Mouse (Mus musculus) forebrain, embryonic 14.5 days (tissue): ENCODE data around the gene Ampd1. TPM values are rescaled to one million over a fixed set of nuclear protein-coding genes. Genes with fewer than 3 reads are reported as not detected.

ENCODE experiments used
- ATAC-seq: fragments of 200-750 bp; cut with Nextera tagmentation; 2 replicates; pipeline ENCODE4 v1.8.0; 2017; ENCODE audit warnings: mild to moderate bottlenecking, moderate library complexity
- DNase-seq: peaks from one replicate; pipeline ENCODE4 v3.0.0-alpha.2; 2015; ENCODE audit warnings: low spot score
- H3K27ac ChIP-seq: fragments of 300-500 bp; sonication (generic); 2 replicates; pipeline ENCODE4 v1.5.1; 2014; ENCODE audit warnings: low read depth, mild to moderate bottlenecking, control low read depth, low read length, moderate library complexity
- H3K27me3 ChIP-seq: fragments of 300-500 bp; sonication (generic); replicated peaks from 2 replicates; pipeline ENCODE4 v1.6.1; 2014; ENCODE audit warnings: low read length, control low read depth, mixed read lengths; ENCODE audit not compliant: control insufficient read depth, insufficient read depth
- H3K36me3 ChIP-seq: fragments of 300-500 bp; sonication (generic); 2 replicates; pipeline ENCODE4 v1.6.1; 2014; ENCODE audit warnings: low read length, control low read depth; ENCODE audit not compliant: control insufficient read depth, insufficient read depth
- H3K4me1 ChIP-seq: fragments of 300-500 bp; sonication (generic); 2 replicates; pipeline ENCODE4 v1.6.1; 2014; ENCODE audit warnings: antibody characterized with exemption, low read length, control low read depth; ENCODE audit not compliant: control insufficient read depth, insufficient read depth
- H3K4me2 ChIP-seq: fragments of 300-500 bp; sonication (generic); 2 replicates; pipeline ENCODE4 v1.6.1; 2014; ENCODE audit warnings: mild to moderate bottlenecking, control low read depth, low read length
- H3K4me3 ChIP-seq: fragments of 300-500 bp; sonication (generic); 2 replicates; pipeline ENCODE4 v1.5.1; 2014; ENCODE audit warnings: low read depth, low read length, control low read depth
- H3K9ac ChIP-seq: fragments of 300-500 bp; sonication (generic); 2 replicates; pipeline ENCODE4 v1.6.1; 2014; ENCODE audit warnings: mild to moderate bottlenecking, low read length, control low read depth, moderate library complexity
- H3K9me3 ChIP-seq: fragments of 300-500 bp; sonication (generic); replicated peaks from 2 replicates; pipeline ENCODE4 v1.6.1; 2016; ENCODE audit warnings: low read length, control low read depth, mixed read lengths; ENCODE audit not compliant: control insufficient read depth
- WGBS: fragments of 180-500 bp; shearing (Covaris S2); extraction: QIAGEN DNeasy Blood & Tissue Kit; methylation state at CpG from one replicate; pipeline ENCODE4 v1.1.7; 2014; 5-methylcytosine and 5-hydroxymethylcytosine counted together
- polyA plus RNA-seq: library from polyadenylated mRNA; unstranded; fragments of >200 nt; fragmentation: Nextera tagmentation; extraction: Ambion mirVana; gene quantifications from 2 replicates; pipeline ENCODE4 v1.2.1, GENCODE M21; 2014

Gene Ampd1
- polyA plus RNA-seq, 1 experiment from 2014 or later, result not detected

DNA sequence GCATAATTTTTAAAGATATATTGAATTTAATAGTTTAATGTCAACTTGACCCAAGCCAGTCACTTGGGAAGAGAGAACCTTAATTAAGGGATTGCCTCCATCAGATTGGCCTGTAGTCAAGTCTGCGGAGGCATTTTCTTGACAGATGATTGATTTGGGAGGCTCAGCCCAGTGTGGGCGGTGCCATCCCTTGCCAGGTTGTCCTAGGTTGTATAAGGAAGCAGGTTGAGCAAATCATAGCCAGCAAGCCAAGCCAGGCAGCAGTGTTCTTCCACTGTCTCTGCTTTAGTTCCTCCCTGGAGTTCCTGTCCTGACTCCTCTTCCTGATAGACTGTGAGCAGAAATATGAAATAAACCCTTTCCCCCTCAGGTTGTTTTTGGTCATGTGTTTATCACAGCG is 49.8 kb downstream of the Ampd1 start:
- no peak overlapping the region for H3K9ac ChIP-seq
- H3K27ac ChIP-seq, result no peak overlapping the region
- peaks cover 4% of the 10 kb centered on the region; the same call in 1 of the 2 replicates for H3K4me1 ChIP-seq
- no peak overlapping the region for H3K4me2 ChIP-seq
- H3K27me3 ChIP-seq, result no peaks in the 10 kb centered on the region
- H3K36me3 ChIP-seq, result no peaks in the 10 kb centered on the region
- no peak overlapping the region for H3K4me3 ChIP-seq
- WGBS, result 83% methylated on average over 3 of the region's 3 CpGs
- no peak for DNase-seq
- 0 out of 2 replicates have a peak, but pooled peaks cover 2% of the 10 kb centered on the region for H3K9me3 ChIP-seq
- no peak for ATAC-seq

- Histone ChIP-seq H3K4me3 (no peak overlapping the region), H3K4me2 (no peak overlapping the region), H3K36me3 (no peaks in the 10 kb centered on the region), H3K27me3 (no peaks in the 10 kb centered on the region), H3K9me3 (0 out of 2 replicates have a peak, but pooled peaks cover 2% of the 10 kb centered on the region), H3K9ac (no peak overlapping the region), H3K4me1 (peaks cover 4% of the 10 kb centered on the region; the same call in 1 of the 2 replicates), H3K27ac (no peak overlapping the region)
- WGBS, result 88% methylated on average over 3 of the region's 3 CpGs
- ATAC-seq, result no peak
- no peak for DNase-seq
These were observed 52.3 kb downstream of the Ampd1 start for GRCm38 (mm10) chr3:103126138-103126537.

GRCm38 (mm10) chr3:103127177-103127576 is 53.4 kb downstream of the Ampd1 start:
- H3K36me3 ChIP-seq, result no peaks in the 10 kb centered on the region

GRCm38 (mm10) chr3:103127721-103128120 is 53.9 kb downstream of the Ampd1 start:
- DNase-seq, result no peak
- no peak overlapping the region for H3K9ac ChIP-seq
- no peak overlapping the region for H3K4me2 ChIP-seq
- ATAC-seq, result no peak
- H3K9me3 ChIP-seq, result 0 out of 2 replicates have a peak, but pooled peaks cover 2% of the 10 kb centered on the region
- peaks cover 4% of the 10 kb centered on the region; the same call in 1 of the 2 replicates for H3K4me1 ChIP-seq
- no peaks in the 10 kb centered on the region for H3K36me3 ChIP-seq
- H3K27ac ChIP-seq, result no peak overlapping the region
- no peak overlapping the region for H3K4me3 ChIP-seq
- WGBS, result 77% methylated on average over 5 of the region's 5 CpGs
- no peaks in the 10 kb centered on the region for H3K27me3 ChIP-seq

More at GRCm38 (mm10) chr3:103127177-103127576, 53.4 kb downstream of the Ampd1 start:
- no peak overlapping the region for H3K4me2 ChIP-seq
- H3K4me3 ChIP-seq, result no peak overlapping the region
- ATAC-seq (no peak; the same call in 1 of the 2 replicates), DNase-seq (peak; percentile 7)
- no peak overlapping the region for H3K9ac ChIP-seq
- H3K9me3 ChIP-seq, result 0 out of 2 replicates have a peak, but pooled peaks cover 2% of the 10 kb centered on the region
- WGBS, result 11% methylated on average over 2 of the region's 2 CpGs
- H3K27me3 ChIP-seq, result no peaks in the 10 kb centered on the region
- H3K27ac ChIP-seq, result no peak overlapping the region
- peaks cover 4% of the 10 kb centered on the region; the same call in 1 of the 2 replicates for H3K4me1 ChIP-seq

DNA sequence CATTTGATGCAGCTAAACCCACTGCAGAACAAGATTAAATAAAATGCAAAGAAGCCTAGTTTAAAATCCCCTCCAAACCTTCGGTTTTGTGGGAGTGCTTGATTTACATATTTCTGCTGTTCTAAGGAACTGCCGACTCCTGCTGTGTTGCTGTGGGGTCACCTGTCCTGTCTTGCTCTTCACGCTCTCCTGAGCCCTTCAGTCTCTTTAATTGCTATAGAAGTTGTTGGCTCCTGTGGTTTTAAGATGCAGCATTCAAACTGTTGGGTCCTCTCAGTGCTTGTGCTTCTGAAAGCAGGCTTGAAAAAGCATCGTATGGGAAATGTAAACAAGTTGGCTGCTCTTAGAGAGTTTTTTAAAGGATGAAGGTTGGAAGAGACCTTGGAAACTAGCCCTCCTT is 54.4 kb downstream of the Ampd1 start:
- Histone ChIP-seq H3K36me3 (no peaks in the 10 kb centered on the region), H3K4me3 (no peak overlapping the region), H3K9me3 (0 out of 2 replicates have a peak, but pooled peaks cover 2% of the 10 kb centered on the region), H3K4me2 (no peak overlapping the region), H3K27ac (no peak overlapping the region), H3K4me1 (peaks cover 4% of the 10 kb centered on the region; the same call in 1 of the 2 replicates), H3K27me3 (no peaks in the 10 kb centered on the region), H3K9ac (no peak overlapping the region)
- ATAC-seq (no peak), DNase-seq (no peak)
- WGBS, result 37% methylated on average over 4 of the region's 4 CpGs

GRCm38 (mm10) chr3:103129367-103130159 is 55.7 kb downstream of the Ampd1 start:
- Histone ChIP-seq H3K36me3 (no peaks in the 10 kb centered on the region), H3K4me1 (peaks cover 4% of the 10 kb centered on the region; the same call in 1 of the 2 replicates), H3K4me3 (no peak overlapping the region), H3K9me3 (0 out of 2 replicates have a peak, but pooled peaks cover 2% of the 10 kb centered on the region), H3K9ac (no peak overlapping the region), H3K27ac (no peak overlapping the region), H3K27me3 (no peaks in the 10 kb centered on the region), H3K4me2 (no peak overlapping the region)
- WGBS, result 89% methylated on average over 8 of the region's 8 CpGs
- no peak for DNase-seq
- ATAC-seq, result no peak

- ATAC-seq (peak; percentile 57; the same call in 1 of the 2 replicates), DNase-seq (peak; percentile 28)
- Histone ChIP-seq H3K27ac (no peak overlapping the region), H3K4me2 (no peak overlapping the region), H3K9ac (no peak overlapping the region), H3K4me1 (peaks cover 4% of the 10 kb centered on the region; the same call in 1 of the 2 replicates), H3K27me3 (no peaks in the 10 kb centered on the region), H3K9me3 (0 out of 2 replicates have a peak, but pooled peaks cover 2% of the 10 kb centered on the region), H3K4me3 (no peak overlapping the region), H3K36me3 (no peaks in the 10 kb centered on the region)
- 69% methylated on average over 6 of the region's 6 CpGs for WGBS
These were observed 56.5 kb downstream of the Ampd1 start for GRCm38 (mm10) chr3:103130236-103130751.

DNA sequence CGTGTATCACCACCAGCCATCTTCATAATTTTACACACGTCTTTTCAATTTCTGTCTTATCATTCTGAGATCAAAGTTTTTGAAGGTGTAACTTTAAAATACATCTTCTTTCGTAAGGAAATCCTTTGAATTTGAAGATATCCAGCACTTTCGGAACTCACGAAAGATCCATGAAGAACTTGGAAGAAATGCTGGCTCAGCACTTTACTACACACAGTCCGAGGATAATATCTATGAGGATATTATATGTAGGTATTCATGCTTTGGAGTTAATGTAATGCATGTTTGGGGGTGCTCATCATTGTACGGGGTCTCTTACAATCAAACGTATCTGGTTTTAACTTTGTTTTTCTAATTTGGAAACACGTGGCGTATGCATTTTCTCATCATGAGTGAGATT is 59.3 kb downstream of the Ampd1 start:
- 93% methylated on average over 10 of the region's 10 CpGs for WGBS
- no peak overlapping the region for H3K4me2 ChIP-seq
- no peaks in the 10 kb centered on the region for H3K27me3 ChIP-seq
- H3K9me3 ChIP-seq, result no peaks in the 10 kb centered on the region
- H3K4me3 ChIP-seq, result no peak overlapping the region
- H3K27ac ChIP-seq, result no peak overlapping the region
- no peak for DNase-seq
- no peak for ATAC-seq
- H3K9ac ChIP-seq, result no peak overlapping the region
- no peaks in the 10 kb centered on the region for H3K36me3 ChIP-seq
- no peaks in the 10 kb centered on the region; the same call in 1 of the 2 replicates for H3K4me1 ChIP-seq
